Mouse (Mus musculus) liver, postnatal 0 days (tissue): Measurements from ENCODE around the gene Fam118a.

Experiments used
- CTCF ChIP-seq: sonication (generic); IDR thresholded peaks from 2 replicates; pipeline ENCODE4 v1.5.1; 2016; ENCODE audit warnings: antibody characterized with exemption, low read depth
- EP300 ChIP-seq: IDR thresholded peaks from 2 replicates; pipeline ENCODE4 v1.6.1; 2016; ENCODE audit warnings: antibody characterized with exemption, low read depth, mild to moderate bottlenecking

GRCm38 (mm10) chr15:85049758-85050157 lies 21.0 kb downstream of the Fam118a start:
- TF ChIP-seq CTCF (no peak), EP300 (no peak)
